Mouse (Mus musculus): Measurements from ENCODE around the gene Epm2aip1.

Epm2aip1 gene

GRCm38 (mm10) chr9:111271434-111272160 lies at the start of gene Epm2aip1, which contains the start of gene Mlh1:
TSS of gene Epm2aip1 (plus strand) at chr9:111271929.
TSS of gene Mlh1 (minus strand) at chr9:111271791.
- peak; percentile 97 to 98 for DNase-seq (ENCODE audit: low spot score in 2 of 2)

DNA sequence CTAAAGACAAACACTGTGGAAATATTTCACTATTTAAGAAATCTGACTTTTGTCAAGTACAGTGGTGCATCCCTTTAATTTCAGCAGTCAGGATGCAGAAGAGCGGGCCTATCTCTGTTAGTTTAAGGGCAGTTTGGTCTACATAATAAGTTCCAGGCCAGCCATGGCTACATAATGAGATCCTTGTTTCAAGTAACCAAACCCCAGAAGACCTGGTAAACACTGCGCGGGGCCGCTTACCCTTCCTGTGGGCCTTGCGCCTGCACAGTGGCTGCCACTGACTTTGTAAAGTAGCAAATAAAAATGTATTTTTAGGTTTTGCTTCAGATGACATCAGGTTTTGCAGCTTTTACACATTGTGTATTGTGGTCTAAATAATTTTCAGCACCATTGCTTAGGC lies 48.3 kb upstream of the Epm2aip1 start:
- no peak for DNase-seq (ENCODE audit: low spot score in 2 of 2)

DNA sequence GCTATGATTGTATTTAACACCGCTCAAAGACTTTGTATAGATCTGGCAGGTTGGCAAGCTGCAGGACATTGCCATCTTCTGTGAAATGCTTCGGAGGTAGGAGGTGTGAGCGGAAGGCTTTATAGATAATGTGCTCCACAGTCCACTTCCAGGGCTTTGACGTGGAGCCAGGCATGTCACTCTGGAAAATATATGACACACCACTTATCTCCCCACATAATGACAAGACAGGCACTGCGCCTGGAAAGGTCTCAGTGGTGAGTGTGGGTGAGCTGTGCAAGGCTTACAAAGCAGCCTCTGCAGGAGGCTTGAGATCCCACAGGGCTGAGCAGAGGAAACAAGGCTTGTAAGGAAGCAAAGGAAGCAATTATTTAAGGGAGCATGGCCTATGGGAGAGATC lies 43.3 kb upstream of the Epm2aip1 start:
- no peak for DNase-seq (ENCODE audit: low spot score in 2 of 2)

- no peak for DNase-seq (ENCODE audit: low spot score in 2 of 2)
These were observed 37.0 kb upstream of the Epm2aip1 start for GRCm38 (mm10) chr9:111234701-111235100.

- DNase-seq (ENCODE audit: low spot score in 2 of 2), result no peak
These were observed 34.0 kb upstream of the Epm2aip1 start for GRCm38 (mm10) chr9:111237726-111238125.

- no peak for DNase-seq (ENCODE audit: low spot score in 2 of 2)
These were observed 31.9 kb upstream of the Epm2aip1 start for GRCm38 (mm10) chr9:111239821-111240220.

GRCm38 (mm10) chr9:111243384-111243783 lies 28.3 kb upstream of the Epm2aip1 start:
- DNase-seq (ENCODE audit: low spot score in 2 of 2), result no peak

GRCm38 (mm10) chr9:111245546-111245945 lies 26.2 kb upstream of the Epm2aip1 start:
- no peak for DNase-seq (ENCODE audit: low spot score in 2 of 2)

- no peak for DNase-seq (ENCODE audit: low spot score in 2 of 2)
These were observed 24.0 kb upstream of the Epm2aip1 start for GRCm38 (mm10) chr9:111247682-111248246.

DNA sequence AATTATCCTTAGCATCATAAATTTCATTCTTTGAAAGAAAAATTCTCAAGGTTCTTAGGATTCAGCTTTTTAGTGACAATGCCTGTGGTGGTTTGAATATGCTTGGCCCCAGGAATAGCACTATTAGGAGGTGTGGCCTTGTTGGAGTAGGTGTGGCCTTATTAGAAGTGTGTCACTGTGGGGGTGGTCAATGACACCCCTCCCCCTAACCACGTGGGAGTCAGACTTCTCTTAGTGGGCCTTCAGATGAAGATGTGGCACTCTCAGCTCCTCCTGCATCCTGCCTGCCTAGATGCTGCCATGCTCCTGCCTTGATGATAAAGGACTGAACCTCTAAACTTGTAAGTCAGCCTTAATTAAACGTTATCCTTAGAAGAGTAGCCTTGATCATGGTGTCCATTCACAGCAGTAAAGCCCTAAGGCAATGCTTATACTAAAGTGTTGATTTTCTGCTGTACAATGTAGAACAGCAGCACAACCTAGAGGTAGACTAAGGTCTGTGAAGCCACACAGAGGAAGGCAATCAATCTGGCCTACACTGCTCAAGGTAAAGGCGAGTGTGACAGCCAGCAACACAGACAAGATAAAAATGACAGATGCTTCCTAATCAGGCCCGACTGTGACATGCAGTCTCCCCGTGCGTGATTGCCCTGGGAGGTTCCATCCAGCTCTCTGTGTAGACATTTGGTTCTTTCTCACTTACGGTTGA lies 19.4 kb upstream of the Epm2aip1 start:
- DNase-seq (ENCODE audit: low spot score in 2 of 2), result no peak

DNA sequence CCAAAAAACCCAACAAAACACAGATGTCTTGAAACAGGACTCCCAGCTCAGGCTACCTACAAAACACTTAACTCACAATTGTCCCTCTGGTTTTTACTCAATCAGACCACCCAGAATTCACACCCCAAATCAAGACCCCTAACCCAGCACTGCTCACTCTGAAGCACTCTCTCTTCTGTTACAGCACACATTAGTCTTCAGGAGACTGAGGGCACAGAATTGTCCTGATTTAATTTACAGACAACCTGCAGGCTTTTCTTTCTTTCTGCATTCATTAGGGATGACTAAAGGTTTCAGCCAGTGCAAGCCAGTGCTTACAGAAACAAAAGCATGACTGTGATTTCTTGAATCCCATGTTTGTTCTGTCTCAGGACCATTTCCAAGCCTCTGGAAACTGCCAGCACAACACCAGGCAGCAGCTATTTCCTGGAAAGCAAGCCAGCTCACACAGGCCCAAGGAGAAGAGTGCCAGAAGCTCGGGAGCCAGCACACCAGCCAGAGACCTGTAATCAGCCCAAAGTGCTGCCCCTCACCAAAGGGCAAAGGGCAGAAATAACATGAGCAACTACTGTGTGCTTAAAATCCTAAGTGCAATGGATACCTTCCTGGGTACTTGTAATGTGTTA lies 11.3 kb upstream of the Epm2aip1 start:
- no peak for DNase-seq (ENCODE audit: low spot score in 2 of 2)

- no peak for DNase-seq (ENCODE audit: low spot score in 2 of 2)
These were observed 10.4 kb upstream of the Epm2aip1 start for GRCm38 (mm10) chr9:111261356-111261755.

DNA sequence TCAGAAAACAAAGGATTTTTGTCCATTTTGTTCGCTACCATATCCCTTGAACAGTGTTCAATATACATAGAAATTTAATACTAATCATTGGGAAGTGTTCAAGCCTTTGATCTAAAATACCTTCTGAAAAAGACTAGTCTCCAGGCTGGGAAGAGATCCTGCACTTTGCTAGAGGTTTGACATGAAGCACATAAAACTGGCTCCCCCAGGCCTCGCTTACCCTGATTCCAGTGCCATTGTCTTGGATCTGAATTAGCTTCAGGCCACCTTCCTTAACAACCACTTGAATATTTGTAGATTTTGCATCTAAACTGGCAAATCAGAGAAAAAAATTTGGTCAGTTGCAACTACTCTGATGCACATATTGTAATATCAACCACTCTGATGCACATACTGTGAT lies 3.7 kb upstream of the Epm2aip1 start:
- no peak for DNase-seq (ENCODE audit: low spot score in 2 of 2)

- DNase-seq (ENCODE audit: low spot score in 2 of 2), result no peak
These were observed 1.1 kb upstream of the Epm2aip1 start for GRCm38 (mm10) chr9:111270606-111271005.

GRCm38 (mm10) chr9:111271056-111271433 lies 684 bp upstream of the Epm2aip1 start:
- DNase-seq (ENCODE audit: low spot score in 2 of 2), result no peak

- DNase-seq (ENCODE audit: low spot score in 2 of 2), result no peak
These were observed 627 bp downstream of the Epm2aip1 start for GRCm38 (mm10) chr9:111272356-111272755.

DNA sequence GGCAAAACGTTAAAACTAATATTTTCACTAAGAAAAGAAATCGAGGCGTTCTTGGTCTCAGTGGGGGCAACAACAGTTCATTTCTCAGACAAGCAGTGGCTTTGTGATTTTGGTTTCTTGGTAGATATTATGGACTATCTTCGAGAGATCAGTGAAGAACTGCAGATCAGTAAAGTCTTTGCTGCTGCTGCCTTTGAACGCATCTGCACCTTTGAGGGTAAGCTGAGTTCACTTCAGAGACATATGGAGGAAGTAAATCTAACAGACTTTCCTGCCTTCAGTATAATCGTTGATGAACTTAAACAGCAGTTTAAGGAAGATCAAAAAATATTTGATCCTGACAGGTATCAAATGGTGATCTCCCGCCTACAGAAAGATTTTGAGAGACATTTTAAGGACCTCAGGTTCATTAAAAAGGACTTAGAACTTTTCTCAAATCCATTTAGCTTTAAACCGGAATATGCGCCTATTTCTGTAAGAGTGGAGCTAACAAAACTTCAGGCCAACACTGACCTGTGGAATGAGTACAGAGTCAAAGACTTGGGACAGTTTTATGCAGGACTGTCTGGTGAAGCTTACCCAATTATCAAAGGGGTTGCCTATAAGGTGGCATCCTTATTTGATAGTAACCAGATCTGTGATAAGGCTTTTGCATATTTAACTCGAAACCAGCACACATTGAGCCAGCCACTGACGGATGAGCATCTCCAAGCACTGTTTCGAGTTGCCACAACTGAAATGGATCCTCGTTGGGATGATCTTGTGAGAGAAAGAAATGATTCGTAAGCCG lies 1.5 kb downstream of the Epm2aip1 start:
- no peak for DNase-seq (ENCODE audit: low spot score in 2 of 2)

GRCm38 (mm10) chr9:111273958-111274357 lies 2.2 kb downstream of the Epm2aip1 start:
- no peak for DNase-seq (ENCODE audit: low spot score in 2 of 2)

- no peak for DNase-seq (ENCODE audit: low spot score in 2 of 2)
These were observed 3.4 kb downstream of the Epm2aip1 start for GRCm38 (mm10) chr9:111275156-111275555.

- no peak for DNase-seq (ENCODE audit: low spot score in 2 of 2)
These were observed 13.3 kb downstream of the Epm2aip1 start for GRCm38 (mm10) chr9:111285061-111285460.

- DNase-seq (ENCODE audit: low spot score in 2 of 2), result no peak
These were observed 13.9 kb downstream of the Epm2aip1 start for GRCm38 (mm10) chr9:111285676-111286075.

- no peak for DNase-seq (ENCODE audit: low spot score in 2 of 2)
These were observed 14.7 kb downstream of the Epm2aip1 start for GRCm38 (mm10) chr9:111286468-111286867.

Data from spleen, postnatal 14 days (tissue).